Mouse (Mus musculus): ENCODE measurements around the gene Gadd45b. TPM values are rescaled to one million over a fixed set of nuclear protein-coding genes. Genes with fewer than 3 reads are reported as not detected.

Gadd45b gene
- total RNA-seq, 4 experiments from 2014 or later: 17.5 to 112 (median 73.6) TPM

GRCm38 (mm10) chr10:80935241-80935640, 5.4 kb downstream of the Gadd45b start:
- DNase-seq: no peak

- no peak for DNase-seq
These were observed 5.8 kb downstream of the Gadd45b start for GRCm38 (mm10) chr10:80935698-80936097.

- DNase-seq: no peak
These were observed 6.4 kb downstream of the Gadd45b start for GRCm38 (mm10) chr10:80936135-80936809.

- no peak for DNase-seq
These were observed 6.9 kb downstream of the Gadd45b start for GRCm38 (mm10) chr10:80936810-80937164.

- no peak for DNase-seq
These were observed 7.8 kb downstream of the Gadd45b start for GRCm38 (mm10) chr10:80937646-80938045.

GRCm38 (mm10) chr10:80938831-80939550, 9.1 kb downstream of the Gadd45b start:
- no peak for DNase-seq

- DNase-seq: peak; percentile 84
These were observed 9.8 kb downstream of the Gadd45b start for GRCm38 (mm10) chr10:80939671-80940070.

- DNase-seq: peak; percentile 69
These were observed 10.6 kb downstream of the Gadd45b start for GRCm38 (mm10) chr10:80940320-80940987.

GRCm38 (mm10) chr10:80940988-80941347, 11.1 kb downstream of the Gadd45b start:
- no peak for DNase-seq

GRCm38 (mm10) chr10:80942919-80943318, 13.0 kb downstream of the Gadd45b start:
- DNase-seq: no peak

GRCm38 (mm10) chr10:80943701-80944100, 13.8 kb downstream of the Gadd45b start:
- no peak for DNase-seq

GRCm38 (mm10) chr10:80944231-80944630, 14.4 kb downstream of the Gadd45b start:
- no peak for DNase-seq

GRCm38 (mm10) chr10:80946684-80947437, 17.0 kb downstream of the Gadd45b start:
- no peak for DNase-seq

- no peak for DNase-seq
These were observed 17.9 kb downstream of the Gadd45b start for GRCm38 (mm10) chr10:80947802-80948201.

- no peak for DNase-seq
These were observed 18.7 kb downstream of the Gadd45b start for GRCm38 (mm10) chr10:80948570-80948969.

- DNase-seq: no peak
These were observed 19.2 kb downstream of the Gadd45b start for GRCm38 (mm10) chr10:80949081-80949480.

GRCm38 (mm10) chr10:80950314-80950713, 20.4 kb downstream of the Gadd45b start:
- no peak for DNase-seq

GRCm38 (mm10) chr10:80951761-80952390, 22.0 kb downstream of the Gadd45b start:
- no peak for DNase-seq

- no peak for DNase-seq
These were observed 22.6 kb downstream of the Gadd45b start for GRCm38 (mm10) chr10:80952449-80952848.

- DNase-seq: no peak
These were observed 24.5 kb downstream of the Gadd45b start for GRCm38 (mm10) chr10:80954415-80954814.

GRCm38 (mm10) chr10:80954843-80955242, 25.0 kb downstream of the Gadd45b start:
- DNase-seq: no peak

GRCm38 (mm10) chr10:80955536-80955935, 25.7 kb downstream of the Gadd45b start:
- DNase-seq: no peak

All from adrenal gland, adult 8-10 months (tissue).